Mouse (Mus musculus): ENCODE measurements around the gene Gm40193. TPM values are rescaled to one million over a fixed set of nuclear protein-coding genes. Genes with fewer than 3 reads are reported as not detected.

Gm40193 gene
- polyA plus RNA-seq, 1 experiment: not detected

- Histone ChIP-seq H3K4me3 (replicated peaks; ENCODE audit: control insufficient read depth, low read depth, low read length) (no peak overlapping the region), H3K4me1 (ENCODE audit: control insufficient read depth, insufficient read depth, low read length) (no peaks in the 10 kb centered on the region), H3K27ac (ENCODE audit: control insufficient read depth, insufficient read depth, low read depth, low read length, poor library complexity) (no peak overlapping the region)
- 63% methylated on average over 4 of the region's 4 CpGs for WGBS
- TF ChIP-seq CTCF (IDR thresholded peaks at IDR 0.05; ENCODE audit: control insufficient read depth, insufficient read depth, low read length) (no peak), POLR2A (IDR thresholded peaks at IDR 0.05; ENCODE audit: borderline replicate concordance, control insufficient read depth, low read depth, low read length) (no peak)
Observed at GRCm38 (mm10) chr11:70487816-70488215, 44.9 kb downstream of the Gm40193 start.

- 70% methylated on average over 2 of the region's 2 CpGs for WGBS
- no peak overlapping the region for H3K27ac ChIP-seq (ENCODE audit: control insufficient read depth, insufficient read depth, low read depth, low read length, poor library complexity)
- H3K4me1 ChIP-seq (ENCODE audit: control insufficient read depth, insufficient read depth, low read length): no peaks in the 10 kb centered on the region
- TF ChIP-seq CTCF (IDR thresholded peaks at IDR 0.05; ENCODE audit: control insufficient read depth, insufficient read depth, low read length) (no peak), POLR2A (IDR thresholded peaks at IDR 0.05; ENCODE audit: borderline replicate concordance, control insufficient read depth, low read depth, low read length) (no peak)
- no peak overlapping the region for H3K4me3 ChIP-seq (replicated peaks; ENCODE audit: control insufficient read depth, low read depth, low read length)
Observed at GRCm38 (mm10) chr11:70485498-70485897, 47.2 kb downstream of the Gm40193 start.

Other genes starting within 250 kb of the Gm40193 start
- gene Alox12e, start 210.3 kb downstream of the Gm40193 start, polyA plus RNA-seq (2011; ENCODE audit: insufficient read depth, insufficient read length, low replicate concordance, missing spikeins): not detected in 2 replicates
- 2.0 and 3.5 TPM in 2 replicates for gene Alox15, start 180.9 kb downstream of the Gm40193 start, polyA plus RNA-seq (2011; ENCODE audit: insufficient read depth, insufficient read length, low replicate concordance, missing spikeins)
- gene Pelp1, start 122.9 kb downstream of the Gm40193 start, polyA plus RNA-seq (2011; ENCODE audit: insufficient read depth, insufficient read length, low replicate concordance, missing spikeins): 13.9 and 22.7 TPM in 2 replicates
- 201 and 438 TPM in 2 replicates for gene Arrb2, start 100.3 kb downstream of the Gm40193 start, polyA plus RNA-seq (2011; ENCODE audit: insufficient read depth, insufficient read length, low replicate concordance, missing spikeins)
- 8.3 and 16.1 TPM in 2 replicates for gene Med11, start 81.0 kb downstream of the Gm40193 start, polyA plus RNA-seq (2011; ENCODE audit: insufficient read depth, insufficient read length, low replicate concordance, missing spikeins)
- gene Zmynd15, start 73.5 kb downstream of the Gm40193 start, polyA plus RNA-seq (2011; ENCODE audit: insufficient read depth, insufficient read length, low replicate concordance, missing spikeins): 0.66 and 1.5 TPM in 2 replicates
- gene Cxcl16, start 73.0 kb downstream of the Gm40193 start, polyA plus RNA-seq (2011; ENCODE audit: insufficient read depth, insufficient read length, low replicate concordance, missing spikeins): 0.59 and 3.2 TPM in 2 replicates
- not detected in 2 replicates for gene Tm4sf5, start 27.7 kb downstream of the Gm40193 start, polyA plus RNA-seq (2011; ENCODE audit: insufficient read depth, insufficient read length, low replicate concordance, missing spikeins)
- gene Vmo1, start 18.3 kb downstream of the Gm40193 start, polyA plus RNA-seq (2011; ENCODE audit: insufficient read depth, insufficient read length, low replicate concordance, missing spikeins): not detected in 2 replicates
- not detected in 2 replicates for gene Gltpd2, start 13.7 kb downstream of the Gm40193 start, polyA plus RNA-seq (2011; ENCODE audit: insufficient read depth, insufficient read length, low replicate concordance, missing spikeins)
- 90.4 and 129 TPM in 2 replicates for gene Psmb6, start 7.6 kb downstream of the Gm40193 start, polyA plus RNA-seq (2011; ENCODE audit: insufficient read depth, insufficient read length, low replicate concordance, missing spikeins)
- 1.5 and 4.0 TPM in 2 replicates for gene Pld2, start 7.1 kb upstream of the Gm40193 start, polyA plus RNA-seq (2011; ENCODE audit: insufficient read depth, insufficient read length, low replicate concordance, missing spikeins)
- 50.8 and 79.5 TPM in 2 replicates for gene Mink1, start 29.9 kb upstream of the Gm40193 start, polyA plus RNA-seq (2011; ENCODE audit: insufficient read depth, insufficient read length, low replicate concordance, missing spikeins)
- gene 4930544D05Rik, start 82.9 kb upstream of the Gm40193 start, polyA plus RNA-seq (2011; ENCODE audit: insufficient read depth, insufficient read length, low replicate concordance, missing spikeins): not detected in 2 replicates
- 2.0 TPM in 1 of 2 replicates, not detected in the other for gene Chrne, start 86.3 kb upstream of the Gm40193 start, polyA plus RNA-seq (2011; ENCODE audit: insufficient read depth, insufficient read length, low replicate concordance, missing spikeins)
- gene Gp1ba, start 106.2 kb upstream of the Gm40193 start, polyA plus RNA-seq (2011; ENCODE audit: insufficient read depth, insufficient read length, low replicate concordance, missing spikeins): 8.6 and 28.3 TPM in 2 replicates
- 125 and 265 TPM in 2 replicates for gene Rnf167, start 114.3 kb upstream of the Gm40193 start, polyA plus RNA-seq (2011; ENCODE audit: insufficient read depth, insufficient read length, low replicate concordance, missing spikeins)
- 28.7 and 49.2 TPM in 2 replicates for gene Slc25a11, start 114.5 kb upstream of the Gm40193 start, polyA plus RNA-seq (2011; ENCODE audit: insufficient read depth, insufficient read length, low replicate concordance, missing spikeins)
- 840 and 1,173 TPM in 2 replicates for gene Pfn1, start 121.7 kb upstream of the Gm40193 start, polyA plus RNA-seq (2011; ENCODE audit: insufficient read depth, insufficient read length, low replicate concordance, missing spikeins)
- 14.7 and 29.8 TPM in 2 replicates for gene Eno3, start 124.3 kb upstream of the Gm40193 start, polyA plus RNA-seq (2011; ENCODE audit: insufficient read depth, insufficient read length, low replicate concordance, missing spikeins)
- gene Spag7, start 136.5 kb upstream of the Gm40193 start, polyA plus RNA-seq (2011; ENCODE audit: insufficient read depth, insufficient read length, low replicate concordance, missing spikeins): 37.1 and 70.9 TPM in 2 replicates
- 11.2 and 24.0 TPM in 2 replicates for gene Camta2, start 155.2 kb upstream of the Gm40193 start, polyA plus RNA-seq (2011; ENCODE audit: insufficient read depth, insufficient read length, low replicate concordance, missing spikeins)
- gene Inca1, start 167.2 kb upstream of the Gm40193 start, polyA plus RNA-seq (2011; ENCODE audit: insufficient read depth, insufficient read length, low replicate concordance, missing spikeins): not detected in 2 replicates
- gene Kif1c, start 167.6 kb upstream of the Gm40193 start, polyA plus RNA-seq (2011; ENCODE audit: insufficient read depth, insufficient read length, low replicate concordance, missing spikeins): 10.0 and 13.7 TPM in 2 replicates
- 1.1 and 1.7 TPM in 2 replicates for gene Zfp3, start 231.3 kb upstream of the Gm40193 start, polyA plus RNA-seq (2011; ENCODE audit: insufficient read depth, insufficient read length, low replicate concordance, missing spikeins)